ENCODE assay signal across 8 mouse cellular contexts in the genomic region with DNA sequence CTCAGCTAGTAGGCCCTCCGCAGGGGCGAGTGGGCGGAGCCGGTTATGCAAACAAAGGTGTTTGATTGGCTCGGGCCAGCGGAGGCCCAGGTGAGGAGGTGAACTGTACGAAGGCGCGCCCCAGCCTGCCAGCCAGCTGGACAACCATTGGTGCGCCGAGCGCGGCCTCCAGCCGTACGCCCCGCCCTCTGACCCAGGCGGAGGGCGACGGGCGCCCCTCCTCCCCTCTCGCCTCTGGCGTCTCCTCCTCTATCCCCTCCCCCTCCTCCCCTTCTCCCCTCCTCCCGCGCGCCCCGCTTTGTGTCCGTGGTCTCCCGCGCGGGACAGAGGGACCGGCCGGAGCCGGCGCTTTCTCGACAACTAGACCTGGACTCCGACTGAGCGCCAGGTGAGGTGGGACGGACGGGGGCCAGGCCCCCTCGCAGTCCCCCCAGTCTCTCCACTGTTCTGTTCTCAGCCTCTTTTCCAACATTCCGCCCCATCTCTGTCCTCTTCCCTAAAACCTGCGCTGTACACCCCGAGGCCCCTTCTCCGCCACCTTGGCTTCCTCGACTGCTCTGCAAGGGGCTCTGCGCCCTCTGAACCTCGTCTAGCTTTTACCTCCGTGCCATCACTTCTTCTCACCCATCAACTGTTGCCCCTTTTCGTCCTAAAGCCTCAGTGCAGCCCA. TPM values are rescaled to one million over a fixed set of nuclear protein-coding genes. Genes with fewer than 3 reads are reported as not detected.
DNase-seq lines count a peak whose midpoint lies in the region; ATAC-seq and TF ChIP-seq lines count a peak whose summit lies in the region.

No protein-coding gene starts in this region.

- peak; percentile 88 for ATAC-seq in Patski
- peak; percentile 85 for ATAC-seq in forebrain, embryonic 14.5 days
- peak; percentile 91 for ATAC-seq in limb, embryonic 14.5 days (ENCODE audit: low FRiP score, low read depth)
- ATAC-seq in midbrain, embryonic 15.5 days (replicated peaks): peak; percentile 87

- WGBS in forebrain, embryonic 14.5 days: 39% methylated on average over 32 of the region's 49 CpGs
- WGBS in hindbrain, embryonic 10.5 days: 16% methylated on average over 42 of the region's 49 CpGs
- WGBS in limb, embryonic 14.5 days: 13% methylated on average over 23 of the region's 49 CpGs
- WGBS in midbrain, embryonic 15.5 days: 19% methylated on average over 37 of the region's 49 CpGs

- POLR2A ChIA-PET in Patski (lab: Charles Lee): no interaction called here

- H3K4me3 ChIP-seq in forebrain, embryonic 14.5 days (ENCODE audit: low read depth, low read length): peak overlapping the region; percentile 43
- peak overlapping the region; percentile 65 for H3K4me3 ChIP-seq in hindbrain, embryonic 10.5 days
- H3K4me3 ChIP-seq in limb, embryonic 14.5 days (replicated peaks; ENCODE audit: low read length): peak overlapping the region; percentile 50
- peak overlapping the region; percentile 39 for H3K4me3 ChIP-seq in midbrain, embryonic 15.5 days

- no peak for TF ChIP-seq CTCF in Patski (IDR thresholded peaks at IDR 0.05)

- in situ Hi-C loops in Patski (cut with MboI; ENCODE audit: low pct_unique_long_range_greater_than_20kb): loop anchor here (10.0 kb wide), 1 partner anchor 168 kb away; no protein-coding TSS in a partner anchor

- H3K4me2 ChIP-seq in forebrain, embryonic 14.5 days (ENCODE audit: low read length): peak overlapping the region; percentile 58
- H3K4me2 ChIP-seq in limb, embryonic 14.5 days (replicated peaks; ENCODE audit: low read depth, low read length, severe bottlenecking): peak overlapping the region; percentile 49
- H3K4me2 ChIP-seq in midbrain, embryonic 15.5 days: peak overlapping the region; percentile 46

- no peaks in the 10 kb centered on the region for H3K9me3 ChIP-seq in forebrain, embryonic 14.5 days (replicated peaks; ENCODE audit: control insufficient read depth, low read length)
- H3K9me3 ChIP-seq in hindbrain, embryonic 10.5 days: no peaks in the 10 kb centered on the region
- no peaks in the 10 kb centered on the region for H3K9me3 ChIP-seq in limb, embryonic 14.5 days (ENCODE audit: control insufficient read depth, low read length)
- no peaks in the 10 kb centered on the region for H3K9me3 ChIP-seq in midbrain, embryonic 15.5 days

- no peaks in the 10 kb centered on the region for H3K36me3 ChIP-seq in forebrain, embryonic 14.5 days (ENCODE audit: control insufficient read depth, insufficient read depth, low read length)
- no peaks in the 10 kb centered on the region for H3K36me3 ChIP-seq in hindbrain, embryonic 10.5 days
- H3K36me3 ChIP-seq in limb, embryonic 14.5 days (ENCODE audit: control insufficient read depth, insufficient read depth, low read length): no peaks in the 10 kb centered on the region
- no peaks in the 10 kb centered on the region for H3K36me3 ChIP-seq in midbrain, embryonic 15.5 days (replicated peaks)

- H3K27ac ChIP-seq in forebrain, embryonic 14.5 days (ENCODE audit: low read depth, low read length): peak overlapping the region; percentile 89
- peak overlapping the region; percentile 95 for H3K27ac ChIP-seq in hindbrain, embryonic 10.5 days
- peak overlapping the region; percentile 86 for H3K27ac ChIP-seq in limb, embryonic 14.5 days (replicated peaks; ENCODE audit: low read depth, low read length)
- peak overlapping the region; percentile 71 for H3K27ac ChIP-seq in midbrain, embryonic 15.5 days

- H3K27me3 ChIP-seq in Patski: no peaks in the 10 kb centered on the region
- no peaks in the 10 kb centered on the region for H3K27me3 ChIP-seq in forebrain, embryonic 14.5 days (replicated peaks; ENCODE audit: control insufficient read depth, insufficient read depth, low read length)
- H3K27me3 ChIP-seq in hindbrain, embryonic 10.5 days (ENCODE audit: insufficient read depth, poor library complexity, severe bottlenecking): peaks cover 19% of the 10 kb centered on the region; the same call in 1 of the 2 replicates
- no peaks in the 10 kb centered on the region for H3K27me3 ChIP-seq in limb, embryonic 14.5 days (ENCODE audit: control insufficient read depth, insufficient read depth, low read length)
- no peaks in the 10 kb centered on the region for H3K27me3 ChIP-seq in midbrain, embryonic 15.5 days (replicated peaks)

- H3K4me1 ChIP-seq in forebrain, embryonic 14.5 days (ENCODE audit: control insufficient read depth, insufficient read depth, low read length): no peaks in the 10 kb centered on the region
- peaks cover 21% of the 10 kb centered on the region for H3K4me1 ChIP-seq in hindbrain, embryonic 10.5 days (replicated peaks)
- peaks cover 5% of the 10 kb centered on the region; the same call in 1 of the 2 replicates for H3K4me1 ChIP-seq in limb, embryonic 14.5 days (ENCODE audit: control insufficient read depth, insufficient read depth, low read length)
- H3K4me1 ChIP-seq in midbrain, embryonic 15.5 days: peaks cover 19% of the 10 kb centered on the region; the same call in 1 of the 2 replicates

- CTCF ChIA-PET in Patski (lab: Charles Lee): no interaction called here

- no peak for DNase-seq in Patski (ENCODE audit: low read depth, low spot score)
- DNase-seq in cerebellum, adult 11 months: peak; percentile 74
- peak; percentile 76 for DNase-seq in forebrain, embryonic 14.5 days (ENCODE audit: low spot score)
- DNase-seq in hindbrain, embryonic 10.5 days (ENCODE audit: low spot score): peak; percentile 83
- DNase-seq in limb, embryonic 14.5 days (ENCODE audit: low spot score): peak; percentile 74
- DNase-seq in spleen, postnatal 36 days (ENCODE audit: low spot score in 2 of 2): peak; percentile 64 to 69
- no peak for DNase-seq in frontal cortex, postnatal 10 days (ENCODE audit: low spot score in 2 of 2)

- no peak for TF ChIP-seq POLR2A in limb, embryonic 14.5 days (IDR thresholded peaks at IDR 0.05; ENCODE audit: borderline replicate concordance, extremely low read depth, insufficient read depth, insufficient read length)

- H3K9ac ChIP-seq in forebrain, embryonic 14.5 days (ENCODE audit: low read length): peak overlapping the region; percentile 78
- H3K9ac ChIP-seq in limb, embryonic 14.5 days (ENCODE audit: low read depth, low read length, severe bottlenecking): peak overlapping the region; percentile 75
- peak overlapping the region; percentile 49 for H3K9ac ChIP-seq in midbrain, embryonic 15.5 days

RNA-seq across cellular contexts. Expression of gene Dlg3, which starts 9.6 kb away (rescaled TPM):
- 24.0 TPM for polyA plus RNA-seq in Patski (2021)
- 14.0 and 15.5 TPM in 2 replicates for polyA plus RNA-seq in forebrain, embryonic 14.5 days (2014; fragmentation: Nextera tagmentation; extraction: Ambion mirVana)
- 12.2 and 15.1 TPM in 2 replicates for polyA plus RNA-seq in hindbrain, embryonic 10.5 days (2016; fragmentation: Nextera tagmentation; extraction: Ambion mirVana)
- 24.9 and 27.5 TPM in 2 replicates for polyA plus RNA-seq in limb, embryonic 14.5 days (2012; rRNA removed)
- 4.2 and 5.1 TPM in 2 replicates for polyA plus RNA-seq in limb, embryonic 14.5 days (2014; fragmentation: Nextera tagmentation; extraction: Ambion mirVana)
- polyA plus RNA-seq in midbrain, embryonic 15.5 days (2015; fragmentation: Nextera tagmentation; extraction: Ambion mirVana): 6.2 and 6.6 TPM in 2 replicates

RNA-seq across cellular contexts. Expression of gene Gdpd2, which starts 47.4 kb away (rescaled TPM):
- polyA plus RNA-seq in Patski (2021): 7.5 TPM
- polyA plus RNA-seq in forebrain, embryonic 14.5 days (2014; fragmentation: Nextera tagmentation; extraction: Ambion mirVana): 12.7 and 13.4 TPM in 2 replicates
- polyA plus RNA-seq in hindbrain, embryonic 10.5 days (2016; fragmentation: Nextera tagmentation; extraction: Ambion mirVana): 8.6 and 9.9 TPM in 2 replicates
- 11.6 and 13.2 TPM in 2 replicates for polyA plus RNA-seq in limb, embryonic 14.5 days (2012; rRNA removed)
- polyA plus RNA-seq in limb, embryonic 14.5 days (2014; fragmentation: Nextera tagmentation; extraction: Ambion mirVana): 5.6 and 6.9 TPM in 2 replicates
- polyA plus RNA-seq in midbrain, embryonic 15.5 days (2015; fragmentation: Nextera tagmentation; extraction: Ambion mirVana): 34.1 and 35.0 TPM in 2 replicates

Comparison
In these comparisons a context has a peak if more than half of its experiments do, and no peak if none do; other contexts are left out.
1. DNase-seq: peak in cerebellum, adult 11 months (single experiment), forebrain, embryonic 14.5 days (single experiment), hindbrain, embryonic 10.5 days (single experiment), limb, embryonic 14.5 days (single experiment) and spleen, postnatal 36 days (2 of 2); none in Patski (single experiment) and frontal cortex, postnatal 10 days (0 of 2).
2. Peak in every context shown above with its lines, with median percentiles within 50 percentile points of each other: ATAC-seq, H3K27ac ChIP-seq, H3K4me2 ChIP-seq, H3K4me3 ChIP-seq and H3K9ac ChIP-seq.